Mouse (Mus musculus) kidney, adult 2 months (tissue): ENCODE results near the gene Dglucy. TPM values are rescaled to one million over a fixed set of nuclear protein-coding genes. Genes with fewer than 3 reads are reported as not detected.

ENCODE experiments used
- DNase-seq: peaks from one replicate; pipeline ENCODE4 v3.0.0; 2021
- H3K27ac ChIP-seq: fragments of 200-500 bp; 2 replicates; pipeline ENCODE4 v1.5.1; 2012; ENCODE audit warnings: low read depth, low read length, control low read depth, inconsistent platforms; ENCODE audit not compliant: insufficient read depth
- H3K27me3 ChIP-seq: fragments of 200-500 bp; replicated peaks from 2 replicates; pipeline ENCODE4 v1.6.1; 2012; ENCODE audit warnings: mild to moderate bottlenecking, moderate library complexity, low read length, inconsistent platforms; ENCODE audit not compliant: control insufficient read depth, insufficient read depth
- H3K36me3 ChIP-seq: fragments of 200-500 bp; 2 replicates; pipeline ENCODE4 v1.6.1; 2012; ENCODE audit warnings: mild to moderate bottlenecking, moderate library complexity, low read length, inconsistent platforms; ENCODE audit not compliant: control insufficient read depth, insufficient read depth
- H3K4me1 ChIP-seq: fragments of 200-500 bp; 2 replicates; pipeline ENCODE4 v1.6.1; 2011; ENCODE audit warnings: low read length; ENCODE audit not compliant: control insufficient read depth, insufficient read depth
- H3K4me3 ChIP-seq: fragments of 200-500 bp; 2 replicates; pipeline ENCODE4 v1.5.1; 2011; ENCODE audit warnings: mild to moderate bottlenecking, low read depth, low read length, control low read depth; ENCODE audit not compliant: insufficient read depth
- CTCF ChIP-seq: fragments of 200-500 bp; conservative IDR thresholded peaks from 2 replicates; pipeline ENCODE4 v1.5.1; 2011; ENCODE audit warnings: low read depth, mild to moderate bottlenecking, control low read depth, low read length, moderate library complexity, mixed read lengths; ENCODE audit not compliant: insufficient read depth, insufficient read length
- POLR2A ChIP-seq: fragments of 200-500 bp; IDR thresholded peaks from one replicate; pipeline ENCODE4 v1.6.1; 2011; ENCODE audit warnings: low read depth, low read length, control low read depth
- WGBS: fragments of 180-500 bp; shearing (Covaris S2); methylation state at CpG from one replicate; pipeline ENCODE4 v1.1.7; 2018; 5-methylcytosine and 5-hydroxymethylcytosine counted together
- polyA plus RNA-seq: library from polyadenylated mRNA; depleted of rRNA; stranded (reverse); fragments of >200 nt; gene quantifications from 2 replicates; pipeline ENCODE4 v1.2.3, GENCODE M21; 2012

The Dglucy gene
- polyA plus RNA-seq, 1 experiment = 88.1 TPM

- Histone ChIP-seq H3K36me3 (no peaks in the 10 kb centered on the region), H3K27me3 (no peaks in the 10 kb centered on the region), H3K27ac (no peak overlapping the region), H3K4me1 (no peaks in the 10 kb centered on the region), H3K4me3 (no peak overlapping the region)
- DNase-seq = no peak
- WGBS = 71% methylated on average over 6 of the region's 6 CpGs
- TF ChIP-seq POLR2A (no peak), CTCF (no peak)
Observed at GRCm38 (mm10) chr12:100900901-100901300, 122.0 kb downstream of the Dglucy start.

- no peak overlapping the region for H3K27ac ChIP-seq
- H3K4me3 ChIP-seq = no peak overlapping the region
- H3K4me1 ChIP-seq = no peaks in the 10 kb centered on the region
- H3K36me3 ChIP-seq = no peaks in the 10 kb centered on the region
- 67% methylated on average over 6 of the region's 6 CpGs for WGBS
- no peaks in the 10 kb centered on the region for H3K27me3 ChIP-seq
- TF ChIP-seq POLR2A = no peak
- no peak for TF ChIP-seq CTCF
- no peak for DNase-seq
Observed at GRCm38 (mm10) chr12:100901386-100901785, 122.5 kb downstream of the Dglucy start.

- 86% methylated on average over 9 of the region's 9 CpGs for WGBS
- peak; percentile 8 for DNase-seq
- no peak for TF ChIP-seq CTCF
- TF ChIP-seq POLR2A = no peak
- no peak overlapping the region for H3K4me3 ChIP-seq
- H3K36me3 ChIP-seq = no peaks in the 10 kb centered on the region
- no peaks in the 10 kb centered on the region for H3K4me1 ChIP-seq
- H3K27ac ChIP-seq = no peak overlapping the region
- H3K27me3 ChIP-seq = no peaks in the 10 kb centered on the region
Observed at GRCm38 (mm10) chr12:100903761-100904160, 124.9 kb downstream of the Dglucy start.

DNA sequence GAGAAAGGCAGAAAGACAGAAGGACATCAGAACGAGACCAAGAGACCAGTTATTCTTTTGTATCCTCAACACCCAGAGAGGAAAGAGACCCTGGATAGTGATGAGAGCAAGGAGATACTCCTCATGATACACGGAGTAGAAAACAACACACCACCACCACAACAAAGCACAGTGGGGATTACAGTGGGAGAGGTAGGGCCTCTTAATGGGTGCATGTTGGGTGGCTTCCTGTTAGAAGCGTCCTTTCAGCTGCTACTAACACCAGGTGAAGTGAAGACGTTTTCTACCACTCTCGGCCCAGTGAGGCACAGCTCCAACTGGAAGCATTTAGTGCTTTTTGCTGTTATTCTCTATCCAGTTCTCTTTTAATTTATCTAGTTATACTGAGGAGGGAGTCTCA, 128.0 kb downstream of the Dglucy start:
- TF ChIP-seq CTCF (no peak), POLR2A (no peak)
- Histone ChIP-seq H3K36me3 (no peaks in the 10 kb centered on the region), H3K4me1 (no peaks in the 10 kb centered on the region), H3K27ac (no peak overlapping the region), H3K4me3 (no peak overlapping the region), H3K27me3 (no peaks in the 10 kb centered on the region)
- 93% methylated on average over 5 of the region's 5 CpGs for WGBS
- no peak for DNase-seq

DNA sequence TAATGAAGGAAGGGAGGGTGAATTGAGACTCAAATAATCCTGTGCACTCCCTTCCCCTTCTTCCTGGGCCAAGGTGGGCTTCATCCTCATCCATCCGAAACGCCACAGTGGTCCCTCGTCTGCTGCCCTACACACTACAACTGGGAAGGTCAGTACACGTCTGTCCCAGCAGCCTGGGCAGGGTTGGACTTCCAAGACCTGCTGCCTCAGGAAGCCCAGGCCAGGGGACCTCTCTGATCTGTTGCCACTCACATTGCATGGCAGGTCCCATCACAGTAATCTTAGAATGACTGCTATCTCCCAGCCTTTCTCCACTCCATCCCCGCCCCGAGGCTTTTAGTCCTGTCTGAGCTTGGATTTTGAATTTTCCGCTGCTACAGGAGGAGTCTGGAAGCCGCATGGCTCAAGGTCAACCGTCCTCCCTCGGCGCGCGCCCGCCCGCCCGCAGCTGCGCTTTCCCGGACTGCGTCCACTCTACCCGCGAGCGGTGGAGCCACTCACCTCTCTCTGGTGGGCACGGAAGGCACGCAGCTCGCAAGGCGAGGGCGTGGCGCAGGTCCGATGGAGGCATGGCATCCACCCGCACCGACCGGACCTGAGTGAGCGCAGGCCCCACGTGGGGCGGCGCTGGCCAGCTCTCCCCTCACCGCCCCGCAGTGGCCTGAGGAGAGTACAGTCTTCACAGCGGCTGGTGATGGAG, 128.9 kb downstream of the Dglucy start, which contains the start of gene Gpr68:
TSS of gene Gpr68 (minus strand) at position 601 of the 700 bp plus-strand sequence.
- Histone ChIP-seq H3K4me1 (no peaks in the 10 kb centered on the region), H3K27ac (no peak within 1 kb of the TSS), H3K27me3 (no peaks in the 10 kb centered on the region), H3K4me3 (peak within 1 kb of the TSS; percentile 41; the same call in 1 of the 2 replicates), H3K36me3 (no peaks in the 10 kb centered on the region)
- peak; percentile 13 for DNase-seq
- 6% methylated on average over 39 of the region's 39 CpGs for WGBS
- no peak for TF ChIP-seq CTCF
- no peak for TF ChIP-seq POLR2A

GRCm38 (mm10) chr12:100908298-100909034, 129.6 kb downstream of the Dglucy start:
- Histone ChIP-seq H3K36me3 (no peaks in the 10 kb centered on the region), H3K4me1 (no peaks in the 10 kb centered on the region), H3K27me3 (no peaks in the 10 kb centered on the region), H3K27ac (no peak overlapping the region), H3K4me3 (no peak overlapping the region)
- DNase-seq = no peak
- no peak for TF ChIP-seq POLR2A
- no peak for TF ChIP-seq CTCF
- WGBS = 43% methylated on average over 10 of the region's 10 CpGs

DNA sequence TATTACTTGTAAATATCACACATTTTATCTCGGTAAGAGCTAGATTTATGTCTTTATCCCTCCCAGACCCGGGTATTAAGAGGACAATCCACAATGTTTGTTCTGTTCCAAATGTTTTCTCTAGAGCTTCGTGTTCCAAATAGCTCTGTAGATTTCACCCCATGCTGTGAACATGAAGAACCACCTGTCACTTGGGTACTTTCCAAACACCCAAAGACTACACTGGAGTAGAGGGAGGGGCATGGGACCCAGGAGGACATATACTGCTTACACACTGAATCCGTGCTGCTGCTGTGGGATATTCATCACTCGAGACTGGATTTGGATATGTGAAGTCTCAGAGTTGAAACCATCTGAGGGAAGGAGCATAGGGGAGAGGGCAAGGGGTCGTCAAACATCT, 130.9 kb downstream of the Dglucy start:
- Histone ChIP-seq H3K36me3 (no peaks in the 10 kb centered on the region), H3K4me1 (no peaks in the 10 kb centered on the region), H3K4me3 (no peak overlapping the region), H3K27ac (no peak overlapping the region), H3K27me3 (no peaks in the 10 kb centered on the region)
- DNase-seq = no peak
- 61% methylated on average over 6 of the region's 6 CpGs for WGBS
- no peak for TF ChIP-seq POLR2A
- TF ChIP-seq CTCF = no peak
